Mouse (Mus musculus): ENCODE measurements around the gene Stx11. TPM values are rescaled to one million over a fixed set of nuclear protein-coding genes. Genes with fewer than 3 reads are reported as not detected.

Gene Stx11
- total RNA-seq, 2 experiments from 2014 or later, result 0.20 to 0.46 TPM

GRCm38 (mm10) chr10:12941018-12941761, 22.9 kb downstream of the Stx11 start:
- intact Hi-C loops (cut with DNase I), result no loop called here
- TF ChIP-seq CTCF (IDR thresholded peaks at IDR 0.05), result no peak
- no peak for DNase-seq

GRCm38 (mm10) chr10:12938763-12939162, 25.3 kb downstream of the Stx11 start:
- intact Hi-C loops (cut with DNase I), result no loop called here
- Histone ChIP-seq H3K4me3 (no peak overlapping the region), H3K27ac (no peak overlapping the region)
- no peak for TF ChIP-seq CTCF (IDR thresholded peaks at IDR 0.05)
- DNase-seq, result no peak

More at GRCm38 (mm10) chr10:12941018-12941761, 22.9 kb downstream of the Stx11 start:
- no peak overlapping the region for H3K27ac ChIP-seq
- peak overlapping the region; percentile 51 for H3K4me3 ChIP-seq

GRCm38 (mm10) chr10:12936079-12936478, 28.0 kb downstream of the Stx11 start:
- intact Hi-C loops (cut with DNase I), result no loop called here
- no peak for DNase-seq
- no peak for TF ChIP-seq CTCF (IDR thresholded peaks at IDR 0.05)

GRCm38 (mm10) chr10:12935575-12935974, 28.5 kb downstream of the Stx11 start:
- TF ChIP-seq CTCF (IDR thresholded peaks at IDR 0.05), result no peak
- intact Hi-C loops (cut with DNase I), result no loop called here
- no peak overlapping the region for H3K4me3 ChIP-seq

More at GRCm38 (mm10) chr10:12936079-12936478, 28.0 kb downstream of the Stx11 start:
- no peak overlapping the region for H3K4me3 ChIP-seq
- H3K27ac ChIP-seq, result no peak overlapping the region

GRCm38 (mm10) chr10:12931492-12932400, 32.4 kb downstream of the Stx11 start:
- no peak overlapping the region for H3K27ac ChIP-seq
- intact Hi-C loops (cut with DNase I), result no loop called here
- H3K4me3 ChIP-seq, result no peak overlapping the region
- no peak for DNase-seq
- TF ChIP-seq CTCF (IDR thresholded peaks at IDR 0.05), result no peak

More at GRCm38 (mm10) chr10:12935575-12935974, 28.5 kb downstream of the Stx11 start:
- DNase-seq, result no peak
- H3K27ac ChIP-seq, result no peak overlapping the region

- Histone ChIP-seq H3K4me3 (no peak overlapping the region), H3K27ac (no peak overlapping the region)
- intact Hi-C loops (cut with DNase I), result no loop called here
- no peak for TF ChIP-seq CTCF (IDR thresholded peaks at IDR 0.05)
- DNase-seq, result no peak
Observed at GRCm38 (mm10) chr10:12930351-12930905, 33.7 kb downstream of the Stx11 start.

- no peak overlapping the region for H3K4me3 ChIP-seq
- H3K27ac ChIP-seq, result no peak overlapping the region
- DNase-seq, result no peak
- intact Hi-C loops (cut with DNase I), result no loop called here
- no peak for TF ChIP-seq CTCF (IDR thresholded peaks at IDR 0.05)
Observed at GRCm38 (mm10) chr10:12929857-12930174, 34.3 kb downstream of the Stx11 start.

GRCm38 (mm10) chr10:12929149-12929856, 34.8 kb downstream of the Stx11 start:
- intact Hi-C loops (cut with DNase I), result no loop called here
- no peak for DNase-seq
- TF ChIP-seq CTCF (IDR thresholded peaks at IDR 0.05), result no peak
- H3K27ac ChIP-seq, result no peak overlapping the region
- H3K4me3 ChIP-seq, result no peak overlapping the region

- no peak for DNase-seq
- no peak overlapping the region for H3K4me3 ChIP-seq
- intact Hi-C loops (cut with DNase I), result no loop called here
- no peak for TF ChIP-seq CTCF (IDR thresholded peaks at IDR 0.05)
- H3K27ac ChIP-seq, result no peak overlapping the region
Observed at GRCm38 (mm10) chr10:12928193-12928592, 35.9 kb downstream of the Stx11 start.

- intact Hi-C loops (cut with DNase I), result loop anchor here (2.0 kb wide), 1 partner anchor 228 kb away; no protein-coding TSS in a partner anchor
- peak; percentile 90 for DNase-seq
- H3K27ac ChIP-seq, result peak overlapping the region; percentile 88
- TF ChIP-seq CTCF (IDR thresholded peaks at IDR 0.05), result peak; percentile 55
- H3K4me3 ChIP-seq, result peak overlapping the region; percentile 91
Observed at GRCm38 (mm10) chr10:12922574-12923353, 41.3 kb downstream of the Stx11 start.

GRCm38 (mm10) chr10:12922077-12922573, 42.0 kb downstream of the Stx11 start:
- peak overlapping the region; percentile 91 for H3K4me3 ChIP-seq
- intact Hi-C loops (cut with DNase I), result loop anchor here (2.0 kb wide), 1 partner anchor 227 kb away; no protein-coding TSS in a partner anchor
- DNase-seq, result no peak
- peak overlapping the region; percentile 88 for H3K27ac ChIP-seq
- TF ChIP-seq CTCF (IDR thresholded peaks at IDR 0.05), result no peak

All from gastrocnemius, adult 2 months (tissue).